Mouse (Mus musculus) retina, postnatal 7 days (tissue): ENCODE data around the gene Kmt2c.
"Not testable (repeated sequence)": the region's sequence is repeated elsewhere in the genome, so short reads cannot be mapped to it uniquely, and the experiment has no call there.

Experiments used
- DNase-seq: peaks from one replicate; pipeline ENCODE4 v3.0.0-alpha.2; 2012; ENCODE audit warnings: low read depth, low spot score

The Kmt2c gene

GRCm38 (mm10) chr5:25516301-25516895 is 17.8 kb upstream of the Kmt2c start:
- no peak for DNase-seq

- no peak for DNase-seq
Observed at GRCm38 (mm10) chr5:25515767-25516166, 17.2 kb upstream of the Kmt2c start, which contains the start of gene Cct8l1. Gene Cct8l1 (plus strand): TSS chr5:25516067.

GRCm38 (mm10) chr5:25506041-25506440 is 7.5 kb upstream of the Kmt2c start:
- no peak for DNase-seq

- DNase-seq: no peak
Observed at GRCm38 (mm10) chr5:25500686-25501085, 2.1 kb upstream of the Kmt2c start.

DNA sequence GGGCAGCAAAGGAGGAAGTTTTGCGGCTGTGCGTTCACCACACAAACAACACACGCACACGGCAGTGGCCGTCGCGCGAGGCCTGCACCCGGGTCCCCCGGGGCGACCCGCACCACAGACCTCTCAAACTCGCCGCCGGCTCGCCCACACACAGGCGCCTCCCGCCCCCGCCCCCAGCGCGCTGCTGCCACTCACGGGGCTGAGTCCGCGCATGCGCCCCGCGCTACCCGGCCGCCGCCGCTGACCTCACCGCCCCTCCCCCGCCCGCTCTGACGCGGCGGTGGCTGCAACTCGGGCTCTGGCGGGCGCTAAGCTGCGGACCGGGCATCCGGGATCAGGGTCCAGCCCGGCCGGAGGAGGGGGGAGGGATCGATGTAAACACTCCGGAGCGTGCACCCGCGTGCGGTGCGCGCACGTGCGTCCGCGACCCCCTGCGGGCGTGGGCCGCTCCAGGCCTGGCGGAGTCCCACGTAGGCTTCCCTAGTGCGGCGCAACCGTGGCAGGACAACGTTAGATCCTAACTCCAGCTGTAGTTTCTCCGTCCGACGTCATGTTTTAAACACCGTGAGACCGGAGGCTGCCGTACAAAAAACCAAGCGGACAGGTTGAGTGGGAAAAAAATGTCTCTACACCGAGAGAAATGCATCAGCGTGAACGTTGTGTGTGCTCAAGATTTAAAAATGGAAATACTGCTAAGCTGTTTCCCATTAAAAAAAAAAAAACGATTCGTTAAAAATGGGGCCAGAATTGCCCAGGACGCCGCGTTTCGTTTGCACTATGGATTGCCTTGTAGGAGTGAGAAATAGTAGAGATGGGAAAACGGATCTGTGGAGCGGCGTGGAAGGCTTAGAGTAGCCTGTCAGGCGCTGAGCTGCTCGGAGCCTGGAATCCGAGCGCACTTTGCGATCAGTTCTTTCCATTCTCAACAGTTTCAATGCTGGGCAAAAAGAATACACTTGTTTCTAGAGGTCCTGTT is 1.1 kb upstream of the Kmt2c start:
- DNase-seq: peak; percentile 96

GRCm38 (mm10) chr5:25498821-25499422 is 339 bp upstream of the Kmt2c start:
- peak; percentile 74 for DNase-seq

DNA sequence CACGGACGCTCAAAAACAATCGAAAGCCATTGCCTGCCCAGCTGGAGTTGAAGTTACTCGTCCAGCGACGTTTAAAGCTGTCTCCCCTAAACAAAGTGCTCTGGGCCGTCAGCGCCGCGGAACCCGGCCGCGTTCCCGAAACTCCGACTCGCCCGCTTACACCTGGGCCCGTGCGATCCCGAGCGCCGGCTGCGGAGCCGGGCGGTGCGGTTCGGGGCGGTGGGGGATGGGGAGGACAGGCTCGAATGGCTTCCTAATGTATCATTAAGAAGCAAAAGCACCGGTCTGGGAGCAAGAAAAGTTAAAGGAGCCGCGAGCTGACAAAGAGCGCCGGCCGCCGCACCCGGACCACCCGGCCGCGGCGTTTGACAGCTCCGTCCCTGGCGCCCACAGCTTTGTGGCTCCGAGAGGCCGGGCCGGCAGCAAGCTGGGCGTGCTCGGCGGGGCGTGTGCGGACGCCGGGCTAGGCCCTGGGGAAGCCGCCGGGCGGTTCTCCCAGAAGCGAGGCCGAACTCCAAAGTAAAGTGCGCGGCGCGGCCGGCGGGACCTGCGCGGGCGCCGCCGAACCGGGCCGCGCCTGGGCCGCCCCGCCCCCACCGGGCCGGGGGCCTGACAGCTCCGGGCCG is 750 bp downstream of the Kmt2c start:
- DNase-seq: peak; percentile 19

GRCm38 (mm10) chr5:25497369-25497719 is 1.2 kb downstream of the Kmt2c start:
- no peak for DNase-seq

DNA sequence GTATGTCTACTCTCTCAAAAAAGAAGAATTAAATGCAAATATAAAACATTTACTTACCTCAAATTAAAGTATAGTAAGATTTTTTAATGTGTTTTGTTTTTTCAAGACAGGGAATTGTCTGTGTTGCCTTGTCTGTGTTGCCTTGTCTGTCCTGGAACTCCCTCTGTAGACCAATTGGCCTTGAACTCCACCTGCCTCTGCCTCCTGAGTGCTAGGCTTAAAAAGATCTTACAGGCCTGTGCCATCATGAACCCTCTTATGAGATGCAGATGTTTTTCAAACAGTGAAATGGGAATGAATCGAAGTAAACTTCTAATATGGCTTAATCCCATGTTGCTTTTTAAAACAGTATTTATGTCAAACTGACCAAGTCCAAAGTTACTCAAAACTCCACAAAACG is 1.9 kb downstream of the Kmt2c start:
- no peak for DNase-seq

DNA sequence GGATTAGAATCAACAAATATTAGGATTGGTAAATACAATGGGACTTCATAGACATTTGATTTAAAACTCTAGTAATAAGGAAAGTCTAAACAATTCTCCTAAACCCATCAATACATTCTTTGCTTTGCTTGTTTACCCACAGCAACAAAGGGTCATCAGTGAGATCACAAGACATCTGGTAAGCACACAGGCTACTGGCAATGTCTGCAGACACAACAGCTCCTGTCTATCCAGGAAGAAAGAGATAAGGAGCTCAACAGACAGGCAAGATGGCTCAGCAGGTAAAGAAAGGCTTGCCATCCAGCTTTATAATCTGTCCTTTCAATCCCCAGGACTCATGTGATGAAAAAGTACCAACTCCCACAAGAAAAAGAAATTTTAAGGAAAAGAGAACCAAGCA is 19.7 kb downstream of the Kmt2c start:
- no peak for DNase-seq

DNA sequence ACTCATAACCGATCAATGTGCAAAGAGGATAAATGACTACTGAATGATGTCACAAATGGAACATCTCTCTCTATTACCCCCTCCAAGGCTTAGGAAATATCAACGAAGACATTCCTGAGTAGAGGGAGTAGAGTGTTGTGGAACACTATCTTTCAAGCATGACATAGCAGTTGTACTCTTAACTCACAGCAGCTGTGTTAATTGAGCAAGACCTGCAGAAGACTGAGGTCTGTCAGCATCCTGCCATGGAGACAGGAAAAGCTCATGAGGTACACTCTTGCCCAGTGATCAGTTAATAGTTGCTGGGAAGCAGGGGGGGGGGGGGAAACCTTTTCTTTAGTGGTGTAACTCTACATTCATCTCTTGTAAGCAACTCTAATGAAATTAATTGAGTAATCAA is 22.8 kb downstream of the Kmt2c start:
- no peak for DNase-seq

GRCm38 (mm10) chr5:25472070-25472469 is 26.5 kb downstream of the Kmt2c start:
- DNase-seq: peak; percentile 19

- DNase-seq: no peak
Observed at GRCm38 (mm10) chr5:25461956-25462355, 36.6 kb downstream of the Kmt2c start.

DNA sequence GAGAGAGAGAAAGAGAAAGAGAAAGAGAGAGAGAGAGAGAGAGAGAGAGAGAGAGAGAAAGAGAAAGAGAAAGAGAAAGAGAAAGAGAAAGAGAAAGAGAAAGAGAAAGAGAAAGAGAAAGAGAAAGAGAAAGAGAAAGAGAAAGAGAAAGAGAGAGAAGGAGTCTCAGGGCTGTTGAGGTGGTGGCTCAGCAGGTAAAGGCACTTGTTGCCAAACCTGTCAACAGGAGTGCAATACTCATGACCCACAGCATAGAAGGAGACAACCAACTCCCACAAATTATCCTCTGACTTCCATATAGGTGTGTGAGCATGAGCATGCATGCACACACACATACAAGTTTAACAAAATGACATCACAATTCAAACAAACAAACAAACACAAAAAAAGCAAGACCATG is 43.2 kb downstream of the Kmt2c start:
- DNase-seq: not testable (repeated sequence)

DNA sequence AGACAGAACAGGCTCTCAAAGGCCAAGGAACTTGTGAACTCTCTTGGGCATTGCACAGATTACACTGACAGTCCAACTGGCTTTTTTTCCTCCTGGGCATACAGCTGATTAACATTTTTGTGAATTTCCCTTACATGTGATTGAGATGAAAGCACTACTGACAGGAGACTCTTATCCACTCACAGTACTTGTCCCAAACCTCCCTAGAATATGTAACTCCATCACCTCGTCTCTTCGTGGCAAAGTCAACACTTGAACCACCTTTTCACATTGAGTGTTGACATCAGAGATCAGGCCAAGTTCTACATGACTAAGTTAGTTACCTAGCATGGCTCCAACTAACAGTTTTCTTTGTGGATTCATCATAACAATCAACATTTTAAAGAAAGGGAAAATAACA is 45.9 kb downstream of the Kmt2c start:
- no peak for DNase-seq

DNA sequence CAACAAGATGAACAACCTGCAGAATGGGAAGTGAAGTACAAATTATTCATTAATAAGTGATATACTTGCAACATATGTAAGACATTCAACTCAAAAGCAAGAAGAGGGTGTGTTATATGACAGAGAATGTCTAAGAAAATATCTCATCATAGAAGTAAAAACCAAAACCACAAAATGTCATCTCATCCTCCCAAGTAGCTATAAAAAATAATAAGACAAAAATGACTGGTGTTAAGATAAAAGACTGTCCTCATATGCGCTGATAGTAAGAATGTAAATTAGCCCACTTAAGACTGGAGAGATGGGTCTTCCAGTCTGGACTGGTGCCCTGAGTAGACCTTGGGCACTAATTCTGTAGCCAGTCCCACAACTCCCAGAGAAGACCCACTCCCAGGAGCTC is 61.1 kb downstream of the Kmt2c start:
- DNase-seq: no peak

DNA sequence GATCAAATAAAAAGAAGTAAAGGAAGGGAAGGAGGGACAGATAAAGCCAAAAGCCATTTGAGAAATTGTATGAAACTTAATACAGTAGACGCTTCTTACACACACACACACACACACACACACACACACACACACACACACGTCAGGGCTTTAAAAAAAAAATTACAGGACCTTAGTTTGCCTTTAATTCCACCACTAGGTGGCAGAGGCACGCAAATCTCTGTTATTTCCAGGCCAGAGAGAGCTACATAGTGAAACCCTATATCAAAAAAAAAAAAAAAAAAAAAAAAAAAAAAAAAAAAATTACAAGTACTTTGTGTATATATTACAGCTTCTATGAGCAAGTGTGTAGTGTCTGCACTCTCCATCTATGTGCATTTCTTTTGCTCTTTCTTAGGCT is 62.5 kb downstream of the Kmt2c start:
- peak; percentile 56 for DNase-seq

GRCm38 (mm10) chr5:25422576-25422975 is 76.0 kb downstream of the Kmt2c start:
- no peak for DNase-seq

DNA sequence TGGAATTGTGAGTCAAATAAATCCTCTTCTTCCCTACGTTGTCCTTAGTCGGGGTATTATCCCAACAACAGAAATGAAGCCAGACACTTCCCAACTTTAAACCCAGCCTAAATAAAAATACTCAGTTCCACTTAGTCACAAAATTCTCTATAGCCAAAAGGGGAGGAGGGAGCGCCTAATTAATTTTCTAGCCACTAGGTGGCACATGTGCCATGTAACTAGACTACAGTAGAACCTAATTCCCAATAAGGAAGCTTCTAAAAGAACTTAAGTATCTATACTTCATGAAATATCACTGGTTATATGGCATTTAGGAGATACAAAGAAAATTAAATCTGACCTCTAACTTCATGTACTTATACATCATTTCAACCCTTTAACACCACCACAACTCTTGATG is 78.0 kb downstream of the Kmt2c start:
- peak; percentile 25 for DNase-seq

GRCm38 (mm10) chr5:25415382-25415781 is 83.2 kb downstream of the Kmt2c start:
- DNase-seq: no peak

DNA sequence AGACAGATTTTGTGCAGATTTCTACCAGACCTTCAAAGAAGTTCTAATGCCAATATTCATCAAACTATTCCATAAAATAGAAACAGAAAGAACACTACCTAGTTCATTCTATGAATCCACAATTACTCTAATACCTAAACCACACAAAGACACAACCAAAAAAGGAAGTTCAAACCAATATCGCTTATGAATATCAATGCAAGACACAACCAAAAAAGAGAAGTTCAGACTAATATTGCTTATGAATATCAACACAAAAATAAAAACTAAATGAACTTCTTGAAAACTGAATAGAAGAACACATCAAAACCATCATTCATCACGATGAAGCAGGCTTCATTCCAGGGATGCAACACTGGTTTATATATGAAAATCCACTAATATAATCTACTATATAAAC is 101.9 kb downstream of the Kmt2c start:
- no peak for DNase-seq

DNA sequence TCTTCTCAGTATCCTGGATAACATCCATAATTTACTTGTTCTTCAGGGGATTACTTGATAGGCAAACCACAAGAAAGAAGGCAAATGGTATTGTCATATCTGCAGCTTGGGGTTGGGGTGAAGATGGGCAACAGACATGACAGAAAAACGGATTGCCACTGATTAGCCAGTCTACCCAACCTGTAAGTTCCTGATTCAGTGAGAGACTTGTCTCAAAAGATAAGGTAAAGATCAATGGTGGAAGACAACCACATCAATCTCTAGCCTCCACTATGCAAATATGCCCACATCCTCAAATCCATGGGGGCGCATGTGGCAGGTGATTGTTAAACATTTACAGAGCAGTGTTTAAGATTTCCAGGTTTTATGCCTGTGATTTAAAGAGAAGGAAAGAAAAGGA is 105.9 kb downstream of the Kmt2c start:
- DNase-seq: no peak
